Mouse (Mus musculus): ENCODE data around the gene Atg16l2. TPM values are rescaled to one million over a fixed set of nuclear protein-coding genes. Genes with fewer than 3 reads are reported as not detected.
A peak's percentile ranks its signal among the peaks of the same experiment; 100 is the strongest.

Gene Atg16l2
- polyA plus RNA-seq, 1 experiment from 2014 or later, result 5.3 TPM

- Histone ChIP-seq H3K9me3 (ENCODE audit: low read length) (no peaks in the 10 kb centered on the region), H3K4me3 (ENCODE audit: low read depth, low read length) (no peak overlapping the region), H3K4me2 (ENCODE audit: low read depth, low read length) (no peak overlapping the region), H3K9ac (replicated peaks) (no peak overlapping the region), H3K27ac (ENCODE audit: low read depth) (no peak overlapping the region), H3K4me1 (ENCODE audit: insufficient read depth) (no peaks in the 10 kb centered on the region), H3K27me3 (ENCODE audit: insufficient read depth, low read length) (no peaks in the 10 kb centered on the region), H3K36me3 (replicated peaks; ENCODE audit: insufficient read depth, low read length) (peaks cover 42% of the 10 kb centered on the region)
- DNase-seq, result no peak
- WGBS (ENCODE audit: insufficient replicate concordance), result 86% methylated on average over 1 of the region's 1 CpGs
- TF ChIP-seq EP300 (IDR thresholded peaks at IDR 0.05; ENCODE audit: low read depth) (no peak), CTCF (IDR thresholded peaks at IDR 0.05; ENCODE audit: low read depth) (no peak)
- ATAC-seq, result no peak
Measured at GRCm38 (mm10) chr7:101292696-101293095, 9.4 kb downstream of the Atg16l2 start.

DNA sequence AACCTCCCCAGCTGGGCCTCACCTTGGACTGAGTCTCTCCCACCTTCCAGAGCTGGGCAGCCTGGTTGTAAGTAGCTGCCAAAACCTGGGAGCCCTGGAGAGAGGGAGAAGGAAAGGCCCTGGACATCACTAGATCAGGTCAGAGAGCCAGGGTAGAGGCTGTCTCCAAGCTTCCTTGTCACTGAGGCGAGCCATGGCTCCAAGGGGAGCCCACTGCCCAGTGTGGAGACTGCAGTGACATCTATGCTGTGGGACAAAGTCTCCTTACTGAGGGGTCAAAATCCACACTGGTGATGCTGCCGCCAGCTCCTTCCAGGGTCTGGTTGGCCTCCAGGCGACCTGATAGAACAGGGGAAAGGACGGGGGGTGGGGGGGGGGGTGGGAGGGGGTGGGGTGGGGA, 10.0 kb downstream of the Atg16l2 start:
- no peaks in the 10 kb centered on the region for H3K9me3 ChIP-seq (ENCODE audit: low read length)
- H3K9ac ChIP-seq (replicated peaks), result no peak overlapping the region
- no peaks in the 10 kb centered on the region for H3K4me1 ChIP-seq (ENCODE audit: insufficient read depth)
- no peak overlapping the region for H3K4me3 ChIP-seq (ENCODE audit: low read depth, low read length)
- WGBS (ENCODE audit: insufficient replicate concordance), result 72% methylated on average over 4 of the region's 4 CpGs
- no peaks in the 10 kb centered on the region for H3K27me3 ChIP-seq (ENCODE audit: insufficient read depth, low read length)
- H3K36me3 ChIP-seq (replicated peaks; ENCODE audit: insufficient read depth, low read length), result peaks cover 45% of the 10 kb centered on the region
- H3K27ac ChIP-seq (ENCODE audit: low read depth), result no peak overlapping the region
- ATAC-seq (no peak), DNase-seq (no peak)
- no peak overlapping the region for H3K4me2 ChIP-seq (ENCODE audit: low read depth, low read length)
- TF ChIP-seq EP300 (IDR thresholded peaks at IDR 0.05; ENCODE audit: low read depth), result no peak
- TF ChIP-seq CTCF (IDR thresholded peaks at IDR 0.05; ENCODE audit: low read depth), result no peak

GRCm38 (mm10) chr7:101291641-101292040, 10.4 kb downstream of the Atg16l2 start:
- no peak for ATAC-seq
- Histone ChIP-seq H3K36me3 (replicated peaks; ENCODE audit: insufficient read depth, low read length) (peaks cover 43% of the 10 kb centered on the region), H3K4me2 (ENCODE audit: low read depth, low read length) (no peak overlapping the region), H3K4me1 (ENCODE audit: insufficient read depth) (no peaks in the 10 kb centered on the region), H3K9me3 (ENCODE audit: low read length) (no peaks in the 10 kb centered on the region), H3K9ac (replicated peaks) (no peak overlapping the region), H3K4me3 (ENCODE audit: low read depth, low read length) (no peak overlapping the region), H3K27ac (ENCODE audit: low read depth) (no peak overlapping the region), H3K27me3 (ENCODE audit: insufficient read depth, low read length) (no peaks in the 10 kb centered on the region)
- TF ChIP-seq CTCF (IDR thresholded peaks at IDR 0.05; ENCODE audit: low read depth) (no peak), EP300 (IDR thresholded peaks at IDR 0.05; ENCODE audit: low read depth) (no peak)
- DNase-seq, result no peak
- 94% methylated on average over 8 of the region's 8 CpGs for WGBS (ENCODE audit: insufficient replicate concordance)

- ATAC-seq (no peak), DNase-seq (no peak)
- H3K4me1 ChIP-seq (ENCODE audit: insufficient read depth), result no peaks in the 10 kb centered on the region
- no peak overlapping the region for H3K4me2 ChIP-seq (ENCODE audit: low read depth, low read length)
- TF ChIP-seq CTCF (IDR thresholded peaks at IDR 0.05; ENCODE audit: low read depth), result no peak
- TF ChIP-seq EP300 (IDR thresholded peaks at IDR 0.05; ENCODE audit: low read depth), result no peak
- H3K27ac ChIP-seq (ENCODE audit: low read depth), result no peak overlapping the region
- no peak overlapping the region for H3K9ac ChIP-seq (replicated peaks)
- H3K4me3 ChIP-seq (ENCODE audit: low read depth, low read length), result no peak overlapping the region
- WGBS (ENCODE audit: insufficient replicate concordance), result 81% methylated on average over 5 of the region's 5 CpGs
- H3K27me3 ChIP-seq (ENCODE audit: insufficient read depth, low read length), result no peaks in the 10 kb centered on the region
- H3K36me3 ChIP-seq (replicated peaks; ENCODE audit: insufficient read depth, low read length), result peaks cover 44% of the 10 kb centered on the region
- no peaks in the 10 kb centered on the region for H3K9me3 ChIP-seq (ENCODE audit: low read length)
Measured at GRCm38 (mm10) chr7:101291211-101291610, 10.8 kb downstream of the Atg16l2 start.

DNA sequence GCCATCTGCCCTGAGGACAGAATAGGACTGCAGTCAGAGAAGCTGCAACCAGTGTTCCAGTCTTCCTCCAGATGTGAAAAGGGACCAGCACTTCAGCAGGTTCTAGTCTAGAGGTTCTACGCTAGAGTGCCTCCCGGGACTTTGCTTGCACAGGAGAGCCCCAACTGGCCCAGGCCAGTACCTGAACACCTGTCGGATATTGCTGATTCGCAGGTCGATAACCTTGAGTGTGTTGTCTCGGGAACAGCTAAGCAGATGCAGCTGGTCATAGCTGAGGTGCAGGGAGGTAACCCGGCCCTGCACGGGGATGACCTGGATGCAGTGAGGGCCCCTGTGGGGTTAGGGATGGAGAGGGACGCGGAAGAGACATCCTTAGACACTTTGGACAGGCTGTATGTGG, 11.7 kb downstream of the Atg16l2 start:
- Histone ChIP-seq H3K27me3 (ENCODE audit: insufficient read depth, low read length) (no peaks in the 10 kb centered on the region), H3K36me3 (replicated peaks; ENCODE audit: insufficient read depth, low read length) (peaks cover 44% of the 10 kb centered on the region), H3K4me3 (ENCODE audit: low read depth, low read length) (no peak overlapping the region), H3K27ac (ENCODE audit: low read depth) (no peak overlapping the region), H3K9ac (replicated peaks) (no peak overlapping the region), H3K4me1 (ENCODE audit: insufficient read depth) (no peaks in the 10 kb centered on the region), H3K9me3 (ENCODE audit: low read length) (no peaks in the 10 kb centered on the region), H3K4me2 (ENCODE audit: low read depth, low read length) (no peak overlapping the region)
- WGBS (ENCODE audit: insufficient replicate concordance), result 83% methylated on average over 10 of the region's 10 CpGs
- TF ChIP-seq CTCF (IDR thresholded peaks at IDR 0.05; ENCODE audit: low read depth), result no peak
- ATAC-seq (no peak), DNase-seq (no peak)

GRCm38 (mm10) chr7:101288436-101288835, 13.6 kb downstream of the Atg16l2 start:
- DNase-seq, result peak; percentile 61
- TF ChIP-seq EP300 (IDR thresholded peaks at IDR 0.05; ENCODE audit: low read depth), result no peak
- TF ChIP-seq CTCF (IDR thresholded peaks at IDR 0.05; ENCODE audit: low read depth), result peak; percentile 78
- H3K9ac ChIP-seq (replicated peaks), result no peak overlapping the region
- no peak for ATAC-seq
- no peaks in the 10 kb centered on the region for H3K9me3 ChIP-seq (ENCODE audit: low read length)
- H3K4me2 ChIP-seq (ENCODE audit: low read depth, low read length), result no peak overlapping the region
- H3K4me3 ChIP-seq (ENCODE audit: low read depth, low read length), result no peak overlapping the region
- H3K27ac ChIP-seq (ENCODE audit: low read depth), result no peak overlapping the region
- no peaks in the 10 kb centered on the region for H3K4me1 ChIP-seq (ENCODE audit: insufficient read depth)
- H3K27me3 ChIP-seq (ENCODE audit: insufficient read depth, low read length), result no peaks in the 10 kb centered on the region
- peaks cover 56% of the 10 kb centered on the region for H3K36me3 ChIP-seq (replicated peaks; ENCODE audit: insufficient read depth, low read length)
- WGBS (ENCODE audit: insufficient replicate concordance), result 47% methylated on average over 4 of the region's 4 CpGs

- no peaks in the 10 kb centered on the region for H3K4me1 ChIP-seq (ENCODE audit: insufficient read depth)
- DNase-seq (no peak), ATAC-seq (no peak)
- H3K4me3 ChIP-seq (ENCODE audit: low read depth, low read length), result no peak overlapping the region
- H3K27ac ChIP-seq (ENCODE audit: low read depth), result no peak overlapping the region
- TF ChIP-seq EP300 (IDR thresholded peaks at IDR 0.05; ENCODE audit: low read depth), result no peak
- TF ChIP-seq CTCF (IDR thresholded peaks at IDR 0.05; ENCODE audit: low read depth), result no peak
- peaks cover 58% of the 10 kb centered on the region for H3K36me3 ChIP-seq (replicated peaks; ENCODE audit: insufficient read depth, low read length)
- WGBS (ENCODE audit: insufficient replicate concordance), result 64% methylated on average over 2 of the region's 2 CpGs
- no peak overlapping the region for H3K9ac ChIP-seq (replicated peaks)
- no peaks in the 10 kb centered on the region for H3K9me3 ChIP-seq (ENCODE audit: low read length)
- no peaks in the 10 kb centered on the region for H3K27me3 ChIP-seq (ENCODE audit: insufficient read depth, low read length)
- H3K4me2 ChIP-seq (ENCODE audit: low read depth, low read length), result no peak overlapping the region
Measured at GRCm38 (mm10) chr7:101287820-101288219, 14.2 kb downstream of the Atg16l2 start.

Measured in liver, postnatal 0 days (tissue).